Mouse (Mus musculus) cerebellum, postnatal 36 days (tissue): ENCODE data around the gene Gm14180.
"Not testable (repeated sequence)": the region's sequence is repeated elsewhere in the genome, so short reads cannot be mapped to it uniquely, and the experiment has no call there.

Experiments
- DNase-seq, 2 experiments: peaks; one replicate each; pipeline ENCODE4 v3.0.0; 2021 to 2022; ENCODE audit warnings: mixed read lengths in 2 of 2

The Gm14180 gene

DNA sequence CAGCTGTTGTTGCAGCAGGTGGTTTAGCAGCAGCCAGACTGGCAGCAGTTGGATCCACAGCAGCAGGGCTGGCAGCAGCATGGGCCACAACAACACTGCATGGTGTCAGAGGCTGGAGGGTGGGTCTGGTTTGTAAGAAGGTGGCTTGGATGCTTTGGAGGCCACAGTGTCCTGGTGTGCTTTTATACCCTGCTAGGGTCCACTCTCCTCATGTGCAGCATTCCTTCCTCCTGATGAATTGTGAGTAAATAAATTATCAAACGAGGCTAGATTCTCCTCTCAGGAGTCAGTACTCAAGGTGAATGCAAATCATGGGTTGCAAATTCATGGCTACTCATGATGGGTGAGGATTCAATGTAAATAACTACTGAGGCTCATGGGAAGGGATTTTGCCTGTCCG lies at the start of gene Gm14180:
TSS of gene Gm14180 (minus strand) at position 101 of the 400 bp plus-strand sequence.
- no peak for DNase-seq

DNA sequence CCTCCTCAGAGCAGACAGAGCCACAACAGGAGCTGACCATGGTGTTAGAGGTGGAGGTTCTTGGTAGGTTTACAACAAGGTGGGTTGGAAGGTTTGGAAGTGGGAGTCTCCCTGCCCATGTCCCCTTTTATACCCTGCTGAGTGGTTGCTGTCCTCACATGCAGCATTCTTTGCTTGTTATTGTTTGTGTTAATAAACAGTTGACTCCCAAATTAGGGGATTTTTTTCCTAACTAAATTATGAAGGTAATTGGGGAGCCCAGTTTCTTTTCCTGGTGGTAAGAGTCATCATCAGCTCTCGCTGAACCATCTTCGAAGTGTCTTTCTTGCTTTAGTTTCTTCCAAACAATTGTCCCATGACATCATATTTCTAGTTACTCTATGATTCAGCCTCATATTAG lies 46.5 kb upstream of the Gm14180 start, which contains the start of gene Krtap4-8:
TSS of gene Krtap4-8 (minus strand) at position 101 of the 400 bp plus-strand sequence.
- DNase-seq = no peak

DNA sequence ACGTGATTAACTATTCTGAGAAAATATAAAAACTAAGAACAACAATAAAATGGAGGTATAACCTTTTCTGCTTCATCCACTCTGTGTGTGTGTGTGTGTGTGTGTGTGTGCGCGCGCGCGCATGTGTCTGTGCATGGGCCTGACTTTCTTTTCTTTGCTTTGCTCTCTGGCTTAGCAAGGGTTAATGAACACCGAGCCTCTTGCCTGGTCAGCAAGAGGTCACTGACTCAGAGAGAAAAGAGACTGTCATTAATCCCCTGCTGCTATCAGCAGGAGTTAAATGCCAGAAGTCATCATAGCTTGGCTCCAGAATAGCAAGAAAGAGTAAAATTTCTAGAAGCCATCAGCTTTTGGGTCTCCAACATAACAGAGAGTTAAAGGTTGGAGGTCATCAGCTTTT lies 44.3 kb upstream of the Gm14180 start:
- no peak for DNase-seq

DNA sequence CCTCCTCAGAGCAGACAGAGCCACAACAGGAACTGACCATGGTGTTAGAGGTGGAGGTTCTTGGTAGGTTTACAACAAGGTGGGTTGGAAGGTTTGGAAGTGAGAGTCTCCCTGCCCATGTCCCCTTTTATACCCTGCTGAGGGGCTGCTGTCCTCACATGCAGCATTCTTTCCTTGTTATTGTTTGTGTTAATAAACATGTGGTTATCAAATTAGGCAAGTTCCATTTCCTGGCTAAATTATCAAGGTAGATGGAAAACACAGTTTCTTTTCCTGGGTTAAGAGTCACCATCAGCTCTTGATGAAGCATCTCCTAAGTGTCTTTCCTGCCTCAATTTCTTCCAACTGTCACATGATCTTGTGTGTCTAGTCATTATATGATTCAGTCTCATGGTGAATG lies 38.7 kb upstream of the Gm14180 start, which contains the start of gene Gm11595:
TSS of gene Gm11595 (minus strand) at position 101 of the 400 bp plus-strand sequence.
- DNase-seq = not testable (repeated sequence)

DNA sequence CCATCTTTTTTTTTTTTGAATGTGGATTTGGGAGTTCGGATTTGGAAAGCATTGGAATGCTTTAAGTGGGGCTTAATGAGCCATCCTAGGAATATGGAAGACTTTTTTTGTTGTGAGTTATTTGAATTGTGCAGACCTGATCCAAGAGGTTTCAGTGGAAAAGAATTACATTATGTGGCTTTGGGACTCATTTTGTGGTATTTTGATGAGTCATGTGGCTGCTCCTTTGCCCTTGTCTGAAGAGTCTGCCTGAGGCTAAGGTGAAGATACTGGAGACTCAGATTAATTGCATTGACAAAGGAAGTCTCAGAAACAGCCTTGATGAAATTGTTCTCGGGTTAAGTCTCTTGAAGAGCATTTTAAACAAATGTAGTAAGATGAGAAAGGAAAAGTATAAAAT lies 34.3 kb upstream of the Gm14180 start:
- DNase-seq = no peak

DNA sequence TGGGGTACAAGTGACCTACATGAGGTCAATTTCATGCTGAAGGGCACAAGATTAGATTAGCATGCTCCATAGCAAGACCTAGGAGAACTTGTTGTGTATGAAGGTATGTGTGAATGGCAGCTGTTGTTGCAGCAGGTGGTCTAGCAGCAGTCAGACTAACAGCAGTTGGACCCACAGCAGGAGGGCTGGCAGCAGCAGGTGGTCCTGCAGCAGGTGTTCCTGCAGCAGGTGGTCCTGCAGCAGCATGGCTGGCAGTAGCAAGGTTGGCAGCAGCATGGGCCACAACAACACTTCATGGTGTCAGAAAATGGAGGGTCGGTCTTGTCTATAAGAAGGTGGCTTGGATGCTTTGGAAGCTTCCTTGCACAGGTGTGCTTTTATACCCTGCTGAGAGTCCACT lies 24.8 kb upstream of the Gm14180 start:
- no peak for DNase-seq

DNA sequence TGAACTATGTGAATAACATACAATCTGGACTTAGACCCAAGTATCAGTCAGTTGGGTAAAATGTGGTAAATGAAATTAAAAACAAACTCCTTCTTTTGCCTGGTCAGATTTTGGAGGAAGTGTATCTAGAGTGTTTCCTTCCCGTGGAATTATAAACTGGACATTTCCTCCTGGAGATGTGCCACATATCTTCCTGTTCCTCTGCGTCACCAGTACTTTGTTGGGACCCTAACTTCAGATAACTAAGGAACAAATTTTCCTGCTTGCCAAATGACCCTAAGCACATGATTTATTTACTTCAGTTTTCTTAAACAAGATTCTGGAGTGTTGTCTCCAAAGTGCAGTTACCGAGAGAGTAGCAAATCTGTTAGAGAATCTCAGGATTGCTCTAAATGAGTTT lies 9.9 kb upstream of the Gm14180 start:
- DNase-seq = no peak

DNA sequence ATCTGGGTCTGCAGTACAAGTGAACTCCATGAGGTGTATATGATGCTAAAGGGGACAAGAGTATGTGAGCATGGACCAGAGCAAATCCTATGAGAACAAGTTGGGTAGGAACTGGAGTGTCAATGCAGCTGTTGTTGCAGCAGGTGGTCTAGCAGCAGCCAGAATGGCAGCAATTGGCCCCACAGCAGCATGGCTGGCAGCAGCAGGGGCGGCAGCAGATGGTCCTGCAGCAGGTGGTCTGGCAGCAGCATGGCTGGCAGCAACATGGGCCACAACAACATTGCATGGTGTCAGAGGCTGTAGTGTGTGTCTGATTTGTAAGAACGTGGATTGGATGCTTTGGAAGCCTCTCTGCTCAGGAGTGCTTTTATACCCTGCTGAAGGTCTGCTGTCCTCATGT lies 10.0 kb downstream of the Gm14180 start:
- DNase-seq = peak; percentile 3 to 14

DNA sequence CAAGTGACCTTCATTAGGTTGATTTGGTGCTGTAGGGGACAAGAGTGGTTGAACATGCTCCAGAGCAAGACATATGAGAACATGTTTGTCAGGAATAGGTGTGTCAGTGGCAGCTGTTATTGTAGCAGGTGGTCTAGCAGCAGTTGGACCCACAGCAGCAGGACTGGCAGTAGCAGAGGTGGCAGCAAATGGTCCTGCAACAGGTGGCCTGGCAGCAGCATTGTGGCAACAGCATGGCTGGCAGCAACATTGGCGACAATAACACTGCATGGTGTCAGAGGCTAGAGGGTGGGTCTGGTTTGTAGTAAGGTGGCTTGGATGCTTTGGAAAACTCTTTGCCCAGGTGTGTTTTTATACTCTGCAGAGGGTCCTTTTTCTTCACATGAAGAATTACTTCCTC lies 15.3 kb downstream of the Gm14180 start:
- no peak for DNase-seq

DNA sequence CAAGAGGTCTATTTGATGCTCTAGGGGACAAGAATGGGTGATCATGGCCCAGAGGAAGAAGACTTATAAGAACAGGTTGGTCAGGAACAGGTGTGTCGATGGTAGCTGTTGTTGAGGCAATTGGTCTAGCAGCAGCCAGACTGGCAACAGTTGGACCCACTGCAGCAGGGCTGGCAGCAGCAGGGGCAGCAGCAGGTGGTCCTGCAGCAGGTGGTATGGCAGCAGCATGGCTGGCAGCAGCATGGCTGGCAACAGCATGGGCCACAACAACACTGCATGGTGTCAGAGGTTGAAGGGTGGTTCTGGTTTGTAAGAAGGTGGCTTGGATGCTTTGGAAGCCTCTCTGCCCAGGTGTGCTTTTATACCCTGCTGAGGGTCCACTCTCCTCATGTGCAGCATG lies 43.6 kb downstream of the Gm14180 start, which contains the start of gene Gm14190:
TSS of gene Gm14190 (minus strand) at position 278 of the 400 bp plus-strand sequence.
- no peak for DNase-seq

DNA sequence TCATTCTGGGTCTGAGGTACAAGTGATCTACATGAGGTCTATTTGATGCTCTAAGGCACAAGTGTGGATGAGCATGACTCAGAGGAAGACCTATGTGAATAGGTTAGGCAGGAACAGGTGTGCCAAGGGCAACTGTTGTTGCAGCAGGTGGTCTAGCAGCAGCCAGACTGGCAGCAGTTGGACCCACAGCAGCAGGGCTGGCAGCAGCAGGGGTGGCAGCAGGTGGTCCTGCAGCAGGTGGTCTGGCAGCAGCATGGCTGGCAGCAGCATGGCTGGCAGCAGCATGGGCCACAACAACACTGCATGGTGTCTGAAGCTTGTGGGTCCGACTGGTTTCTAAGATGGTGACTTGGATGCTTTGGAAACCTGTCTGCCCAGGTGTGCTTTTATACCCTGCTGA lies 48.9 kb downstream of the Gm14180 start:
- DNase-seq = not testable (repeated sequence)
